Mouse (Mus musculus) E14TG2a.4 (cell line): ENCODE data around the gene AK157302.

Experiments used
- H3K27me3 ChIP-seq: 2 replicates; pipeline ENCODE4 v1.6.1; 2014; ENCODE audit warnings: low read length, control low read depth; ENCODE audit not compliant: insufficient read depth
- H3K36me3 ChIP-seq: 2 replicates; pipeline ENCODE4 v1.6.1; 2014; ENCODE audit warnings: low read length, control low read depth; ENCODE audit not compliant: insufficient read depth
- H3K4me1 ChIP-seq: replicated peaks from 2 replicates; pipeline ENCODE4 v1.6.1; 2014; ENCODE audit warnings: low read depth, low read length, control low read depth
- H3K4me3 ChIP-seq: replicated peaks from 2 replicates; pipeline ENCODE4 v1.5.1; 2014; ENCODE audit warnings: mild to moderate bottlenecking, low read length
- H3K9me3 ChIP-seq: 2 replicates; pipeline ENCODE4 v1.6.1; 2014; ENCODE audit warnings: low read length, control low read depth
- CTCF ChIP-seq: conservative IDR thresholded peaks from 2 replicates; pipeline ENCODE4 v1.5.1; 2014; ENCODE audit warnings: low read length
- NANOG ChIP-seq: IDR thresholded peaks from 2 replicates; pipeline ENCODE4 v1.6.1; 2014; ENCODE audit warnings: borderline replicate concordance, low read length, mixed read lengths
- POU5F1 ChIP-seq: IDR thresholded peaks from 2 replicates; pipeline ENCODE4 v1.6.1; 2014; ENCODE audit warnings: low read length, borderline replicate concordance

AK157302 gene

DNA sequence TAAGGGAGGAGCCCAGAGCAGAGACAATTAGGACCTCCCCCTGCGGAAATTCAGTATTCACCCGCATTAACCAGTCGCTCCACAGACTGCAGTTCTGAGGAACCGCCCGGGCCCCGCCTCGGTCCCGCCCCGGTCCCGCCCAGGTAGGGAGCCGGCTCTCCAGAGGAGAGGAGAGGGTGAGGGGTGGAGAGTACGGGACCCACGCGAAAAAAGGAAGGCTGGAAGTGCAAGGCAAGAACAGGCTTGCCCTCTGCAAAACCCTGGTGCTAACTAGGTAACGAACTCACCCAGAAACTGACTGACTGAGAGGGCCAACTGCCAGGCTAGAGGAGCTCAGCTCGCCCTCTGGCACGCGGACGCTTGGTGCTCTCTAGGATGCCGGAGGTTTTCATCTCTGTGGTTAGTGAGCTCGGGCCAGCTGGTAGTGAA, 11.2 kb downstream of the AK157302 start:
- Histone ChIP-seq H3K9me3 (no peaks in the 10 kb centered on the region), H3K36me3 (no peaks in the 10 kb centered on the region), H3K4me1 (peaks cover 4% of the 10 kb centered on the region), H3K4me3 (peak overlapping the region; percentile 83), H3K27me3 (no peaks in the 10 kb centered on the region)
- TF ChIP-seq CTCF: no peak
- TF ChIP-seq NANOG: no peak
- no peak for TF ChIP-seq POU5F1

DNA sequence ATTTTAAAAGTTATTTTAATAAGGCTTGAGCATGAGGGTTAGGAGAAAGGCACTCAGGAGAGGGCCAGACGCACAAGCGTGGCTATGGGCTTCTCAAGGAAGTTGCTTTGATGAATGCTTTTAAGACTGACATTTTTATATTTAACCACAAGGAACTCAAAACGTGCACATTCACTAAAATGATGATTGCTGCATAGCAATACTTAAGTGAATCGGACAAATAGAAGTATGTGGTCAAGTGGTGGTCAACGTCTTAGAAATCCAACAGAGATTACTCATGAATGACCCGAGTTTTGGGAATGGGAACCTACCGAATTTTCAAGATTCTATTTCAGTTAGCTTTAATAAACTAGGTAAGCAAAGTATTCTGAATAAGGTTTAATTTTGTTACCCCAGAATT, 35.1 kb downstream of the AK157302 start:
- Histone ChIP-seq H3K4me1 (peaks cover 11% of the 10 kb centered on the region; the same call in 1 of the 2 replicates), H3K9me3 (no peaks in the 10 kb centered on the region), H3K27me3 (no peaks in the 10 kb centered on the region), H3K4me3 (peak overlapping the region; percentile 90), H3K36me3 (peaks cover 17% of the 10 kb centered on the region)
- TF ChIP-seq NANOG (no peak), CTCF (no peak), POU5F1 (no peak)

DNA sequence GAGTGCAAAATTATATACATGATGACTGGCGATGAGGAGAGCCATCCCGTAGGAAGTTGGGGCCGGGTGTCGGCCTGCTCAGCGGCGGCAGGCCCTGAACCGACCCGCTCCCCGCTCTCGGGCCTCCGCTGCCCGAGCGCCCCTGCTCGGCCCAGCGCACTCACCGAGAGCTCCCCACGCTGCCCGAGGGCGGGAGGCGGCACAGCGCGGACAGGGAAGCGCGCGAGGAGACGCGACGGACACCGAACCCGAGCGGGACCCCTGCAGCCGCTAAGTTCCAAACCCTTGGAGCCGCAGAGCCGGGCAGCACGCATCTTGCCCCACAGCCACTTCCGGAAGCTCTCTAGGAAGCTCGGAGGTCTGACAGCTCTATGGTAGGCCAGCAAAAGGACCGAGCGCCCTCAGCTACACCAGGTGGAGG, 35.8 kb downstream of the AK157302 start, which contains the start of gene Zkscan8:
Gene Zkscan8, minus strand, starts transcription at position 340 of the 421 bp plus-strand sequence.
- Histone ChIP-seq H3K9me3 (no peaks in the 10 kb centered on the region), H3K4me1 (peaks cover 11% of the 10 kb centered on the region; the same call in 1 of the 2 replicates), H3K36me3 (peaks cover 11% of the 10 kb centered on the region), H3K27me3 (no peaks in the 10 kb centered on the region), H3K4me3 (peak within 1 kb of the TSS; percentile 90)
- no peak for TF ChIP-seq POU5F1

DNA sequence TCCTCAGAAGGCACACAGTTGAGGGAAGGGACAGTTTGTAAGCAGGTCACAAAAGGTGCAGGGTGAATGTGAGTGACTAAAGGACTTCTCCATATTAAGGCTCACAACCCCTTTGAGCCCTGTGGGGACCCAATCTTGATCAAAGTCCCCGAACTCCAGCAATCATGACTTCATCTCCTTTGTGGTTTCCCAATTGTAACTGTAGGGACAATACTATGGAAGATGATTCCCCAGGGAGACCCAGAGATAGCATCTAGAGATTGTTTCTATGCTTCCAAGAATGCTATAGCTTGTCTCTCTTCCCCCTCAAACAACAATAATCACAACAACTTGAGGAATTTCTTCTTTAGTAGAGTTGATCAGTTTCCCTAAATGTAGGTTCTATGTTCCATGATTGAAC, 47.7 kb downstream of the AK157302 start, which contains the start of gene Olfr1366:
Gene Olfr1366, minus strand, starts transcription at position 101 of the 400 bp plus-strand sequence.
- Histone ChIP-seq H3K9me3 (no peaks in the 10 kb centered on the region), H3K4me1 (no peaks in the 10 kb centered on the region), H3K27me3 (no peaks in the 10 kb centered on the region), H3K36me3 (no peaks in the 10 kb centered on the region), H3K4me3 (no peak within 1 kb of the TSS)
- TF ChIP-seq POU5F1: no peak
- TF ChIP-seq CTCF: no peak
- TF ChIP-seq NANOG: no peak
